Mouse (Mus musculus): ENCODE results near the gene Cnga2. TPM values are rescaled to one million over a fixed set of nuclear protein-coding genes. Genes with fewer than 3 reads are reported as not detected.
A peak's percentile ranks its signal among the peaks of the same experiment; 100 is the strongest.

Gene Cnga2
- total RNA-seq, 2 experiments from 2014 or later: 1.1 TPM; not detected in 1

- intact Hi-C loops (cut with DNase I): no loop called here
- DNase-seq (ENCODE audit: low spot score in 2 of 2): peak; percentile 8 to 61
Measured at GRCm38 (mm10) chrX:72022750-72023398, 31.2 kb downstream of the Cnga2 start.

GRCm38 (mm10) chrX:72023542-72023941 lies 31.9 kb downstream of the Cnga2 start:
- intact Hi-C loops (cut with DNase I): no loop called here
- peak in 1 of 2 experiments; percentile 30 for DNase-seq (ENCODE audit: low spot score in 2 of 2)

- no peak for DNase-seq (ENCODE audit: low spot score in 2 of 2)
- intact Hi-C loops (cut with DNase I): no loop called here
Measured at GRCm38 (mm10) chrX:72044056-72044455, 52.4 kb downstream of the Cnga2 start.

GRCm38 (mm10) chrX:72047918-72048317 lies 56.3 kb downstream of the Cnga2 start:
- intact Hi-C loops (cut with DNase I): no loop called here
- no peak for DNase-seq (ENCODE audit: low spot score in 2 of 2)

Other genes starting within 250 kb of the Cnga2 start
- gene Vma21, start 175.9 kb upstream of the Cnga2 start, total RNA-seq (2021): 10 to 100 TPM; 29.8 to 34.9 TPM
- gene Gm1141, start 70.8 kb upstream of the Cnga2 start, total RNA-seq (2021): under 1 TPM; 0.60 to 0.99 TPM
- gene Prrg3, start 29.2 kb upstream of the Cnga2 start, total RNA-seq (2021): 10 to 100 TPM; 38.7 to 41.2 TPM
- gene Fate1, start 18.9 kb upstream of the Cnga2 start, total RNA-seq (2021): not detected
- not detected for gene Magea4, start 230.2 kb downstream of the Cnga2 start, total RNA-seq (2021)

All from left cerebral cortex, postnatal 25 days (tissue).